8 mouse cellular contexts compared by ENCODE assay signal in genomic region chr6:86669240-86669727, GRCm38 (mm10). TPM values are rescaled to one million over a fixed set of nuclear protein-coding genes. Genes with fewer than 3 reads are reported as not detected.
DNase-seq lines count a peak whose midpoint lies in the region; ATAC-seq lines count a peak whose summit lies in the region.

No protein-coding gene starts in this region.

- peak overlapping the region; percentile 50 for H3K9ac ChIP-seq in hindbrain, embryonic 14.5 days

- peak overlapping the region; percentile 60 for H3K27ac ChIP-seq in hindbrain, embryonic 14.5 days

- peak; percentile 100 for ATAC-seq in hindbrain, embryonic 14.5 days (ENCODE audit: low FRiP score)

- peak overlapping the region; percentile 82 for H3K4me2 ChIP-seq in hindbrain, embryonic 14.5 days (replicated peaks)

- peak overlapping the region; percentile 97 for H3K4me3 ChIP-seq in hindbrain, embryonic 14.5 days (replicated peaks; ENCODE audit: low read length)

- DNase-seq in R1 (ENCODE audit: low read depth, low spot score), result peak; percentile 100
- DNase-seq in cerebellum, postnatal 25 days, result peak; percentile 100
- DNase-seq in frontal cortex, postnatal 25 days (ENCODE audit: low spot score in 2 of 2), result peak; percentile 98 to 100
- peak; percentile 99 for DNase-seq in hindbrain, embryonic 14.5 days (ENCODE audit: low spot score)
- peak; percentile 100 for DNase-seq in layer of hippocampus, postnatal 36 days
- DNase-seq in lung, postnatal 36 days, result peak; percentile 100
- DNase-seq in retina, postnatal 1 day, result peak; percentile 100
- DNase-seq in urinary bladder, adult 18-20 months (ENCODE audit: low spot score in 2 of 2), result peak; percentile 98 to 100

- WGBS in hindbrain, embryonic 14.5 days, result under 1% methylated on average over 32 of the region's 37 CpGs

- H3K4me1 ChIP-seq in hindbrain, embryonic 14.5 days (replicated peaks; ENCODE audit: control insufficient read depth, insufficient read depth, low read length), result peaks cover 23% of the 10 kb centered on the region

- H3K36me3 ChIP-seq in hindbrain, embryonic 14.5 days (replicated peaks; ENCODE audit: control insufficient read depth, insufficient read depth), result peaks cover 36% of the 10 kb centered on the region

- no peaks in the 10 kb centered on the region for H3K9me3 ChIP-seq in hindbrain, embryonic 14.5 days (ENCODE audit: control insufficient read depth, low read length)

- no peaks in the 10 kb centered on the region for H3K27me3 ChIP-seq in hindbrain, embryonic 14.5 days (ENCODE audit: control insufficient read depth, insufficient read depth, low read length)

RNA-seq across cellular contexts. Expression of gene Mxd1, which starts 0.3 kb away (rescaled TPM):
- polyA plus RNA-seq in hindbrain, embryonic 14.5 days (2014; fragmentation: Nextera tagmentation; extraction: Ambion mirVana), result 16.6 and 19.6 TPM in 2 replicates
- 10 to 100 TPM; 20.7 to 28.7 TPM for total RNA-seq in layer of hippocampus, postnatal 36 days (2021)

RNA-seq across cellular contexts. Expression of gene Snrnp27, which starts 15.0 kb away (rescaled TPM):
- polyA plus RNA-seq in hindbrain, embryonic 14.5 days (2014; fragmentation: Nextera tagmentation; extraction: Ambion mirVana), result 95.1 and 99.1 TPM in 2 replicates
- total RNA-seq in layer of hippocampus, postnatal 36 days (2021), result 10 to 100 TPM; 59.1 to 62.8 TPM

RNA-seq across cellular contexts. Expression of gene Asprv1, which starts 41.3 kb away (rescaled TPM):
- 0.26 and 0.86 TPM in 2 replicates for polyA plus RNA-seq in hindbrain, embryonic 14.5 days (2014; fragmentation: Nextera tagmentation; extraction: Ambion mirVana)
- 1 to 10 TPM in 1 of 2 experiments, under 1 TPM in 1; 0.88 to 1.7 TPM for total RNA-seq in layer of hippocampus, postnatal 36 days (2021)

Comparison
In these comparisons a context has a peak if more than half of its experiments do, and no peak if none do; other contexts are left out.
1. Peak in every context shown above with its lines: DNase-seq, ATAC-seq, H3K4me3 ChIP-seq and H3K27ac ChIP-seq.